Comparison of ENCODE assay signal across 8 mouse cellular contexts in the genomic region with DNA sequence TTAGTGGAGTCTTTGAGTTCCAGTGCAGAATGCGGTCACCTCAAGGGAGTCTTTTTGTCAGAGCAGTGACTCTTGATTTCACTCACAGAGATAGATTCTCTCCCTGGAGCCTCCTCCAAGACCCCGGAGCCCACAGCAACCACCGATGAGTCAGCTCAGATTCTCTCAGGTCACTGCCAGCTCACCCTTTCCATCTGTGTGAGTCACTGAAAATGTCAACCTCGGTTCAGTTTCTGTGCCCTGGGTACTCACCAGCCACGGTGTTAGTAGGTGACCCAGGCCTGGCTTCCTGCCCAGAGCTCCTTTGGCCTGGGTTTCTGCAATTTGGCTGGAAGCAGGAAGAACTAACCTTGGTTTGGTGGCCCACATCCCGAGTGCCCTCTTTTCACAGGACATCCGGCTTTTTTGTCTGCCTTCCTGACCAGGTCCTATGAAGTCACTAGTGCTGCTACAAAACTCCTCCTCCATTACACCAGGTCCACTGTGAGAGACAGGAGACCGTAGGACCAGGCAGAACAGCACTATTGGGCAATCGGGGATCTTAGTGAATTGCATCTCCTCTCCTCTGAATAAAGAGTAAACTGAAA.
DNase-seq lines count a peak whose midpoint lies in the region; ATAC-seq and TF ChIP-seq lines count a peak whose summit lies in the region.

No protein-coding gene starts in this region.

- ATAC-seq in midbrain, embryonic 11.5 days (ENCODE audit: low FRiP score), result no peak

- no peak overlapping the region for H3K9ac ChIP-seq in midbrain, embryonic 11.5 days (ENCODE audit: low read length)

- peak overlapping the region; percentile 45; the same call in 1 of the 2 replicates for H3K27ac ChIP-seq in brown adipose tissue, adult 24 weeks (replicated peaks; ENCODE audit: low read depth, low read length)
- no peak overlapping the region for H3K27ac ChIP-seq in midbrain, embryonic 11.5 days (ENCODE audit: low read depth, low read length)
- H3K27ac ChIP-seq in left cerebral cortex, adult 2 months, result no peak overlapping the region

- DNase-seq in gastrocnemius, postnatal 10 days, result peak; percentile 28
- DNase-seq in gastrocnemius, postnatal 4 days (ENCODE audit: low spot score in 2 of 2), result no peak
- peak; percentile 50 to 58 for DNase-seq in heart, postnatal 36 days
- DNase-seq in lung, adult 18-20 months, result peak; percentile 53 to 65
- no peak for DNase-seq in midbrain, embryonic 11.5 days (ENCODE audit: low spot score, missing footprints)
- DNase-seq in frontal cortex, adult 2 months (ENCODE audit: extremely low spot score in 1 of 2, low spot score in 1 of 2), result no peak
- DNase-seq in left cerebral cortex, adult 2 months (ENCODE audit: extremely low spot score in 1 of 2, low spot score in 2 of 2), result no peak

- intact Hi-C loops in heart, postnatal 36 days (cut with DNase I), result no loop called here
- intact Hi-C loops in left cerebral cortex, adult 2 months (cut with DNase I), result no loop called here

- H3K9me3 ChIP-seq in midbrain, embryonic 11.5 days (ENCODE audit: control insufficient read depth, low read length), result no peaks in the 10 kb centered on the region

- 91% methylated on average over 9 of the region's 9 CpGs for WGBS in midbrain, embryonic 11.5 days

- H3K4me3 ChIP-seq in brown adipose tissue, adult 24 weeks (ENCODE audit: insufficient read depth, low read depth, low read length), result no peak overlapping the region
- no peak overlapping the region for H3K4me3 ChIP-seq in midbrain, embryonic 11.5 days (ENCODE audit: low read depth, low read length)
- H3K4me3 ChIP-seq in left cerebral cortex, adult 2 months, result no peak overlapping the region

- no peaks in the 10 kb centered on the region for H3K36me3 ChIP-seq in midbrain, embryonic 11.5 days (ENCODE audit: control insufficient read depth, insufficient read depth, low read length)

- TF ChIP-seq CTCF in left cerebral cortex, adult 2 months (IDR thresholded peaks at IDR 0.05), result no peak

- peaks cover 20% of the 10 kb centered on the region for H3K4me1 ChIP-seq in brown adipose tissue, adult 24 weeks (ENCODE audit: control insufficient read depth, insufficient read depth, insufficient read length, low read length)
- H3K4me1 ChIP-seq in midbrain, embryonic 11.5 days (ENCODE audit: control insufficient read depth, insufficient read depth, low read length), result no peaks in the 10 kb centered on the region

- no peak overlapping the region for H3K4me2 ChIP-seq in midbrain, embryonic 11.5 days

- H3K27me3 ChIP-seq in midbrain, embryonic 11.5 days (ENCODE audit: control insufficient read depth, insufficient read depth, low read length), result no peaks in the 10 kb centered on the region

Comparison
In these comparisons a context has a peak if more than half of its experiments do, and no peak if none do; other contexts are left out.
1. DNase-seq: peak in gastrocnemius, postnatal 10 days (single experiment), heart, postnatal 36 days (2 of 2) and lung, adult 18-20 months (2 of 2); none in gastrocnemius, postnatal 4 days (0 of 2), midbrain, embryonic 11.5 days (single experiment), frontal cortex, adult 2 months (0 of 2) and left cerebral cortex, adult 2 months (0 of 2).